Mouse (Mus musculus): ENCODE data around the gene Chrna5.

- TF ChIP-seq POLR2A (IDR thresholded peaks at IDR 0.05; ENCODE audit: insufficient read length, low read depth) (no peak), MYOG (IDR thresholded peaks at IDR 0.05; ENCODE audit: control insufficient read depth in 1 of 3, insufficient read depth in 1 of 3, insufficient read length in 2 of 3, low read depth in 2 of 3) (no peak), SRF (IDR thresholded peaks at IDR 0.05; ENCODE audit: control insufficient read depth, insufficient read length, low read depth) (no peak), CEBPB (IDR thresholded peaks at IDR 0.05; ENCODE audit: insufficient read depth, poor library complexity, severe bottlenecking) (no peak), USF1 (IDR thresholded peaks at IDR 0.05; ENCODE audit: low read depth) (no peak), MAX (IDR thresholded peaks at IDR 0.05; ENCODE audit: low read depth) (no peak), TCF3 (IDR thresholded peaks at IDR 0.05; ENCODE audit: insufficient read length, low read depth) (no peak)
Measured at GRCm38 (mm10) chr9:54931765-54932164, 48.9 kb upstream of the Chrna5 start.
